Mouse (Mus musculus): ENCODE measurements around the gene Serinc3.

- no peak for TF ChIP-seq POLR2A (IDR thresholded peaks at IDR 0.05; ENCODE audit: low read depth, low read length)
- TF ChIP-seq CTCF (IDR thresholded peaks at IDR 0.05; ENCODE audit: borderline replicate concordance, insufficient read depth, low read length), result no peak
Observed at GRCm38 (mm10) chr2:163676745-163677144, 31.8 kb upstream of the Serinc3 start.
